Mouse (Mus musculus) adrenal gland, postnatal 4 days (tissue): Measurements from ENCODE around the gene Trim2. TPM values are rescaled to one million over a fixed set of nuclear protein-coding genes. Genes with fewer than 3 reads are reported as not detected.
A peak's percentile ranks its signal among the peaks of the same experiment; 100 is the strongest.

ENCODE experiments used
- DNase-seq, 2 experiments: peaks; one replicate each; pipeline ENCODE4 v3.0.0; 2021 to 2022; ENCODE audit warnings: low spot score in 2 of 2, mixed read lengths in 2 of 2
- total RNA-seq, 2 experiments: library from RNA; stranded (reverse); gene quantifications; 2 replicates each; pipeline ENCODE4 v1.2.3; 2021

Trim2 gene
- total RNA-seq, 2 experiments from 2014 or later: 59.5 to 71.3 TPM

DNA sequence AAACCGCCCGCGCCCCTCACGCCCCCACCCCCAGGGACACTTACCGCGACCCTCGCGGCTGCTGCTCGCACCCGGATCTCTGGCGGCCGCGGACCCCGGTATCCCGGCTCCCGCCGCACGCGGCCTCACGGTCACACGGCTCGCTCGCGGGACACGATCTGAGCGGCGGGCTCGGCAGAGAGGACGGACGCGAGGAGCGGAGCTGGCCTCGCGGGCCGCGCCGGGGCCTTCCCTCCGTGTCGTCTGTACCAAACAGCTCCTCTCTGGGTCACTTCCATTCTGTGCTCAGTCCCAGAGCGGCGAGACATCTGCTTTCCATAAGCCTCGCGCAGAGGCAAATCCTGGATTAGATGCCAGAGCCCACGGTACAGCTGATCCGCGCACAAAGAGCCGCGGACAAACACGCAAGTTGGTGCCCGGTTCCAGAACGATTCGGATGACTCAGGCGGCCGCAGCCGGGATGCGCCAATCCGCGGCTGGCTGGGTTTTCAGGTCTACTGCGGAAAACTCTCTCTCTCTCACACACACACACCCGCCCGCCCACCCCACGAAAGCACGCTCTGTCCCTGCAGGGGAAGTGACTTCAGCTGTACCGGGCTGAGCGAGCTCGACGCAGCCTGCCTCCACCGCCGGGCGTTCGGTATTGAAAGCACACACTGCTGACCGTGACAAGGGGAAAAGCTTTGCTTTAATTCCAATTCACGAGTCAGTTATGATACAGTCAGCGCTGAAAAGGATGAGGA is 47.2 kb downstream of the Trim2 start:
- peak; percentile 23 to 36 for DNase-seq

- DNase-seq: no peak
These were observed 48.1 kb downstream of the Trim2 start for GRCm38 (mm10) chr3:84258518-84259031.

DNA sequence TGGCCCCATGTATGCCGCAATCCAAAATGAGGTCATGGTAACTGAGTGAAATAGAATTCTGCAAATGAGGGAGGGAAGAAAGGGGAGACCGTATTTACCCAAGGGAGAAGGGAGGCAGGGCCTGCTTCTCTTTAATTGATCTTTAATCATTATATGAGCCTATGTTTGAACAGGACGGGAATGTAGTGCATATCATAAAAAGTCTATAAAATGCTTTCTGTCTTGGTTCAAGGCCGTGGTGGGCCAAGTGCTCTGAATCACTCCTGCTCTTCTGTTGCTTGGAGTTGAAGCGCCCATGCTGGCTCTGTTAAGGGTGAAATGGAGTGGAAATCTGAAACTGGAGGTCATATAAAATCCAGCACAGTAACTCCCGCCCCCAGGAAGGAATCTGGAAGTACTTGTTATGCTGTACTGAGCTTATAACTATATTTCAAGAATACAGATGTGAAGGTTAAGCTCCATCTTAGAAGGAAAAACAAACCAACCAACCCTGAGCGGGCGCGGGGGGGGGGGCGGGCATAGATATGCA is 48.6 kb downstream of the Trim2 start:
- no peak for DNase-seq

DNA sequence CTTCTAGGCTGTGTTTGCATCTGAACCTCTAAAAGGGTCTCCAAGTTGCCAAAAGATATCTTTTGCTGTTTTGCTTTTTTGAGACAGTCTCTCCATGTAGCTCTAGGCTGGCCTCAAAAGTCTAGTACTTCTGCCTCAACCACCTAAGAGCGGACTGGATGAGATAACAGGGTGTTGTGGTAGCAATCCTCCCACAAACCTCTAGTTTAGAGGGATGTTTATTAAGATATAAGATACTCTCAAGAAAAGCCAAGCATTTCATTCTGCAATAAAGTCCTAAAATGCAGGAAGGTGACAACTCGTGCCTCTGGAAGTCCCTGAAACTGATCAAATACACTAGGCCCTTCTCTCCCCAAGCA is 52.2 kb downstream of the Trim2 start:
- DNase-seq: no peak

- DNase-seq: no peak
These were observed 52.8 kb downstream of the Trim2 start for GRCm38 (mm10) chr3:84253655-84254519.

- DNase-seq: no peak
These were observed 53.7 kb downstream of the Trim2 start for GRCm38 (mm10) chr3:84252776-84253654.

DNA sequence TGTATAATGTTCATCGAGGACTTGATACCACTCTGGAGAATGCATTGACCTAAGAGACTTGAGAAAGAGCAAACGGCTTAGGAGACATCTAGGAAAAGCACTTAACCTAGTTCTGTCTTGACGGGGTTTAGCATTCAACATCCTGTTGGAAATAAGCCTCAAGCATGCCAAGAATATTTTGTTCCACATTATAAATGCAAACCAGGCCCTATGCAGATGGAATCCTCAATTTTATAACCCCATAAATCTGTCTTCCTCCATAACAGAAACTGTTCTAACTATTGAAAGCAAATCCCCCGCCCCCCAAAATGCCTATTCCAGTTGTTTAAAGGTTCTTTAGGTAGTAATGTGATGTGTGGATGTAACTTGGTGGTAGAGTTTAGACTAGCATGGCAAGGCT is 55.0 kb downstream of the Trim2 start:
- no peak for DNase-seq

- no peak for DNase-seq
These were observed 56.4 kb downstream of the Trim2 start for GRCm38 (mm10) chr3:84250275-84250674.

- DNase-seq: no peak
These were observed 58.9 kb downstream of the Trim2 start for GRCm38 (mm10) chr3:84247789-84248188.

DNA sequence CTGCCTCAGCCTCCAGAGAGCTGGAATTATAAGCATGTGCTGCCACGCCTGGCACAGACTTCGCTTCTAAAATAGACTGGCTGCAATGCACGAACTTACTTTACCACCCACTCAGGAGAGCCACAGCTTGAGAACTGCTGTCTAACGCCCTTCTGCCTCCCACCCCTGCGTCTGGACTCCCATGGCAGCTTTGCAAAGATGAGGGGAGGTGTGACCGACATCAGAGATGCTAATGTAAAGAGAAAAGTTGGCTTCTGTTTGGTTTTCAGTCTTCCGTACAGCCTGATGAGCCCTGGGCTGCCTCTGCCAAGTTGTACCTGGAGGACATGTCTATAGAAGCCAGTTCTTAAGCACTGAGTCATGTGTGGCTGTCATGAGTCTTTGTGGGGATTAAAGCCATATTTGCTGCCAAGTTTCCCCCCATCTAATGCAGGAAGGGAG is 60.2 kb downstream of the Trim2 start:
- DNase-seq: no peak

GRCm38 (mm10) chr3:84243116-84243515 is 63.6 kb downstream of the Trim2 start:
- no peak for DNase-seq

DNA sequence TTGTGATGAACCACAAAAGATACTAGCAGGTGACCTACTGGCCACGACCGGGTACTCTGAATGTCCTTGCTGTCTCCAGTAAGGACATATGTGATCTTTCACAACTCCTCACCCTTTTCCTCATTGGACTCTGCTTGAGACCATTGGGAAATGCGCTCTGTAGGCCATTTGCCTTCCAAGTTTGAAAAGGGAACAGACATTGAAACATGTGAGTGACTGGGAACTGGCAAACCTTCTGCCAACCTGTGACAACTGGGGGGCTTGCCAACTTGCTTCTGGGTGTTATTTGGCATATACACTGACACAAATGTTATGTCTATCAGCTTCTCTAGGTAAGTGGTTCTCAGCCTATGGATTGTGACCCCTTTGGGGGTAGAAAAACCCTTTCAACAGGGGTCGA is 64.2 kb downstream of the Trim2 start:
- no peak for DNase-seq

- no peak for DNase-seq
These were observed 65.6 kb downstream of the Trim2 start for GRCm38 (mm10) chr3:84241098-84241497.

GRCm38 (mm10) chr3:84235420-84236304 is 71.0 kb downstream of the Trim2 start:
- no peak for DNase-seq

GRCm38 (mm10) chr3:84234562-84234961 is 72.1 kb downstream of the Trim2 start:
- DNase-seq: no peak

- DNase-seq: no peak
These were observed 72.8 kb downstream of the Trim2 start for GRCm38 (mm10) chr3:84233663-84234415.

GRCm38 (mm10) chr3:84232312-84232711 is 74.4 kb downstream of the Trim2 start:
- no peak for DNase-seq

DNA sequence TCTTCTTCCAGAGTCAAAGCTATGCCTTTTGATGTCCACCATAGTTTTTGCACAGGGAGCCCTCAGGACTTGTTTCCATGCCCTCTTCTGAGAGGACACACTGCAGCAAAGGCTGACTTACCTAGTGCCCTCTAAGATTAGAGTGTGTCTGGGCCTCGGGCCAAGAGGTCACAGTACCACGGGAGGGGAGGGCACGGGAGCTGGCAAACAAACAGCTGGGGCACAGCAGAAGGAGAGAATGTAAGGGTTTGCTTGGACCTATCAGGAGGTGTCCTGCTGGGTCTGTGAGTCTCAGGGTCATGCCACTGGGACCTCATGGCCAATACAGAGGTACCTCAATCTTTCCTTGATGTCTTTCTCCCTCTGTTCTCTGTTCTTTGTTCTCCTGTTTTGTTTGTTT is 75.7 kb downstream of the Trim2 start:
- DNase-seq: peak in 1 of 2 experiments; percentile 20

GRCm38 (mm10) chr3:84228911-84229310 is 77.8 kb downstream of the Trim2 start:
- peak in 1 of 2 experiments; percentile 18 for DNase-seq
